Mouse (Mus musculus) liver, embryonic 14.5 days (tissue): ENCODE measurements at regions not wholly inside any gene's neighbourhood (a gene's known extent, or its start where the extent isn't known, plus 50 kb on each side); places are given as distances from the start of the nearest gene placed in this dataset.

Experiments
- CTCF ChIP-seq: IDR thresholded peaks from 2 replicates; pipeline ENCODE4 v1.5.1; 2016; ENCODE audit warnings: antibody characterized with exemption, low read depth, control low read depth
- EP300 ChIP-seq: IDR thresholded peaks from 2 replicates; pipeline ENCODE4 v1.6.1; 2016; ENCODE audit warnings: antibody characterized with exemption, low read depth

DNA sequence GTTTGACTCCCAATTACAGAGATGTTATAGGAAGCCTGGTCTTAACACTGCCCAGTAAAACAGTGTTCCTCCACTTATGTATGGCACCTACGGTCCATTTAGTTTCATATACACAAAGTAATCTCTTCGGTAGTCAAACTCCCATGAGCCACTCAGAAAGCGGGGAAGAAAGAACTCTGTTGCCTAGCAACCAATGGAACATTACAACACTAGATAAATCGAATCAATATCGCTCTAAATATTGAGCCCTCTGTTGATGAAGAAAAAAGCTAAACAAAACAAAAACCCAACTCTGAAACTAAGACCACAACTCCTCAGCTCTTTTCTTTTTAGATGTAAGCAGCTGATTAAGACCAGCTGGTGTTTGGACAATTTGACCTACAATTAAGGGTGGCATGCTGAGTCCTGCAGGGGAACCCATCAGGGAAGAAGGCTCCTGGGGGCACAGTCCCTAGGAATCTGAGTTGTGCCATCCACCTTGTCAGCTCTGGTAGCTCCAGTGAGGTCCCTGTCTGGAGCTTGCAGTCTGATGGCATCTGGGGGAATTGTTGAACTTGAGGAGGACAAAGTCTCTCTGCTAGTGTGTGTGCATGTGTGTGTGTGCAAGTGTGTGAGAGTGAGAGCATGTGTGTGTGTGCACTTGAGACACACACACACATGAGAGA is 315.8 kb upstream of the Auts2 start:
- no peak for TF ChIP-seq CTCF
- no peak for TF ChIP-seq EP300
